Mouse (Mus musculus): ENCODE measurements around the gene Krt17. TPM values are rescaled to one million over a fixed set of nuclear protein-coding genes. Genes with fewer than 3 reads are reported as not detected.
"Not testable (repeated sequence)": the region's sequence is repeated elsewhere in the genome, so short reads cannot be mapped to it uniquely, and the experiment has no call there.

Gene Krt17
- polyA plus RNA-seq, 1 experiment from 2014 or later, result 0.56 TPM

GRCm38 (mm10) chr11:100259079-100259478 is 1.8 kb downstream of the Krt17 start:
- no peaks in the 10 kb centered on the region for H3K36me3 ChIP-seq
- WGBS, result 87% methylated on average over 9 of the region's 9 CpGs
- H3K4me3 ChIP-seq, result no peak overlapping the region
- no peaks in the 10 kb centered on the region for H3K9me3 ChIP-seq
- H3K27me3 ChIP-seq, result no peaks in the 10 kb centered on the region
- no peak overlapping the region for H3K4me2 ChIP-seq (replicated peaks)
- H3K9ac ChIP-seq (replicated peaks), result no peak overlapping the region
- no peak overlapping the region for H3K27ac ChIP-seq (replicated peaks)
- no peak for ATAC-seq (ENCODE audit: low FRiP score, low read depth)
- H3K4me1 ChIP-seq, result 0 out of 2 replicates have a peak, but pooled peaks cover 4% of the 10 kb centered on the region

- no peaks in the 10 kb centered on the region for H3K27me3 ChIP-seq
- H3K4me1 ChIP-seq, result 0 out of 2 replicates have a peak, but pooled peaks cover 4% of the 10 kb centered on the region
- WGBS, result 80% methylated on average over 1 of the region's 1 CpGs
- no peak overlapping the region for H3K4me3 ChIP-seq
- H3K27ac ChIP-seq (replicated peaks), result no peak overlapping the region
- ATAC-seq (ENCODE audit: low FRiP score, low read depth), result no peak
- H3K9me3 ChIP-seq, result no peaks in the 10 kb centered on the region
- H3K4me2 ChIP-seq (replicated peaks), result no peak overlapping the region
- H3K36me3 ChIP-seq, result no peaks in the 10 kb centered on the region
- no peak overlapping the region for H3K9ac ChIP-seq (replicated peaks)
Observed at GRCm38 (mm10) chr11:100257967-100258366, 2.9 kb downstream of the Krt17 start.

GRCm38 (mm10) chr11:100255514-100255913 is 5.3 kb downstream of the Krt17 start:
- H3K4me3 ChIP-seq, result no peak overlapping the region
- H3K9me3 ChIP-seq, result no peaks in the 10 kb centered on the region
- no peaks in the 10 kb centered on the region for H3K4me1 ChIP-seq
- H3K36me3 ChIP-seq, result no peaks in the 10 kb centered on the region
- H3K4me2 ChIP-seq (replicated peaks), result no peak overlapping the region
- H3K27ac ChIP-seq (replicated peaks), result no peak overlapping the region
- no peak for ATAC-seq (ENCODE audit: low FRiP score, low read depth)
- no peaks in the 10 kb centered on the region for H3K27me3 ChIP-seq
- H3K9ac ChIP-seq (replicated peaks), result no peak overlapping the region
- 90% methylated on average over 6 of the region's 6 CpGs for WGBS

GRCm38 (mm10) chr11:100254360-100255090 is 6.3 kb downstream of the Krt17 start:
- no peak overlapping the region for H3K4me3 ChIP-seq
- H3K27ac ChIP-seq (replicated peaks), result no peak overlapping the region
- no peaks in the 10 kb centered on the region for H3K9me3 ChIP-seq
- no peaks in the 10 kb centered on the region for H3K36me3 ChIP-seq
- H3K4me2 ChIP-seq (replicated peaks), result no peak overlapping the region
- ATAC-seq (ENCODE audit: low FRiP score, low read depth), result no peak
- WGBS, result 67% methylated on average over 5 of the region's 5 CpGs
- no peaks in the 10 kb centered on the region for H3K27me3 ChIP-seq
- no peaks in the 10 kb centered on the region for H3K4me1 ChIP-seq
- H3K9ac ChIP-seq (replicated peaks), result no peak overlapping the region

- H3K36me3 ChIP-seq, result no peaks in the 10 kb centered on the region
- H3K27me3 ChIP-seq, result no peaks in the 10 kb centered on the region
- H3K9me3 ChIP-seq, result no peaks in the 10 kb centered on the region
- H3K4me2 ChIP-seq (replicated peaks), result no peak within 1 kb of the TSS
- H3K4me3 ChIP-seq, result no peak within 1 kb of the TSS
- no peaks in the 10 kb centered on the region for H3K4me1 ChIP-seq
- 83% methylated on average over 7 of the region's 7 CpGs for WGBS
- no peak within 1 kb of the TSS for H3K9ac ChIP-seq (replicated peaks)
- H3K27ac ChIP-seq (replicated peaks), result no peak within 1 kb of the TSS
- no peak for ATAC-seq (ENCODE audit: low FRiP score, low read depth)
Observed at GRCm38 (mm10) chr11:100248852-100249465, 11.9 kb downstream of the Krt17 start, which contains the start of gene Krt16. Gene Krt16, minus strand, starts transcription at chr11:100248902.

- not testable (repeated sequence) for ATAC-seq (ENCODE audit: low FRiP score, low read depth); H3K36me3 ChIP-seq; H3K4me2 ChIP-seq (replicated peaks); H3K4me3 ChIP-seq; H3K27ac ChIP-seq (replicated peaks); H3K9me3 ChIP-seq; H3K4me1 ChIP-seq; H3K9ac ChIP-seq (replicated peaks); H3K27me3 ChIP-seq
- 70% methylated on average over 7 of the region's 7 CpGs for WGBS
Observed at GRCm38 (mm10) chr11:100246471-100246870, 14.4 kb downstream of the Krt17 start.

GRCm38 (mm10) chr11:100240272-100240671 is 20.6 kb downstream of the Krt17 start:
- not testable (repeated sequence) for H3K36me3 ChIP-seq; H3K4me2 ChIP-seq (replicated peaks); H3K27ac ChIP-seq (replicated peaks); H3K4me1 ChIP-seq; H3K4me3 ChIP-seq; H3K9ac ChIP-seq (replicated peaks); H3K27me3 ChIP-seq; ATAC-seq (ENCODE audit: low FRiP score, low read depth); H3K9me3 ChIP-seq
- WGBS, result 91% methylated on average over 4 of the region's 4 CpGs

GRCm38 (mm10) chr11:100221741-100222140 is 39.1 kb downstream of the Krt17 start:
- WGBS, result 69% methylated on average over 8 of the region's 8 CpGs
- no peaks in the 10 kb centered on the region for H3K36me3 ChIP-seq
- no peak overlapping the region for H3K27ac ChIP-seq (replicated peaks)
- no peaks in the 10 kb centered on the region for H3K4me1 ChIP-seq
- no peak overlapping the region for H3K4me3 ChIP-seq
- ATAC-seq (ENCODE audit: low FRiP score, low read depth), result no peak
- 0 out of 2 replicates have a peak, but pooled peaks cover 3% of the 10 kb centered on the region for H3K9me3 ChIP-seq
- H3K27me3 ChIP-seq, result no peaks in the 10 kb centered on the region
- H3K9ac ChIP-seq (replicated peaks), result no peak overlapping the region
- no peak overlapping the region for H3K4me2 ChIP-seq (replicated peaks)

GRCm38 (mm10) chr11:100219304-100219703 is 41.5 kb downstream of the Krt17 start:
- no peak overlapping the region for H3K27ac ChIP-seq (replicated peaks)
- no peak overlapping the region for H3K4me3 ChIP-seq
- H3K36me3 ChIP-seq, result no peaks in the 10 kb centered on the region
- H3K27me3 ChIP-seq, result no peaks in the 10 kb centered on the region
- H3K9ac ChIP-seq (replicated peaks), result no peak overlapping the region
- no peaks in the 10 kb centered on the region for H3K9me3 ChIP-seq
- ATAC-seq (ENCODE audit: low FRiP score, low read depth), result no peak
- H3K4me2 ChIP-seq (replicated peaks), result no peak overlapping the region
- WGBS, result 82% methylated on average over 4 of the region's 4 CpGs
- no peaks in the 10 kb centered on the region for H3K4me1 ChIP-seq

GRCm38 (mm10) chr11:100208542-100208941 is 52.3 kb downstream of the Krt17 start:
- Histone ChIP-seq H3K27ac (replicated peaks) (no peak overlapping the region), H3K9me3 (no peaks in the 10 kb centered on the region), H3K4me3 (no peak overlapping the region), H3K27me3 (no peaks in the 10 kb centered on the region), H3K36me3 (no peaks in the 10 kb centered on the region), H3K9ac (replicated peaks) (no peak overlapping the region), H3K4me2 (replicated peaks) (no peak overlapping the region), H3K4me1 (no peaks in the 10 kb centered on the region)
- no peak for ATAC-seq (ENCODE audit: low FRiP score, low read depth)
- WGBS, result 70% methylated on average over 6 of the region's 6 CpGs

GRCm38 (mm10) chr11:100207498-100207897 is 53.3 kb downstream of the Krt17 start, which contains the start of gene Krt14:
Gene Krt14, minus strand, starts transcription at chr11:100207548.
- no peak for ATAC-seq (ENCODE audit: low FRiP score, low read depth)
- no peaks in the 10 kb centered on the region for H3K27me3 ChIP-seq
- no peaks in the 10 kb centered on the region for H3K4me1 ChIP-seq
- WGBS, result 90% methylated on average over 8 of the region's 8 CpGs
- no peak within 1 kb of the TSS for H3K27ac ChIP-seq (replicated peaks)
- H3K9me3 ChIP-seq, result no peaks in the 10 kb centered on the region
- no peak within 1 kb of the TSS for H3K9ac ChIP-seq (replicated peaks)
- H3K36me3 ChIP-seq, result no peaks in the 10 kb centered on the region
- no peak within 1 kb of the TSS for H3K4me3 ChIP-seq
- no peak within 1 kb of the TSS for H3K4me2 ChIP-seq (replicated peaks)

Data from midbrain, embryonic 12.5 days (tissue).